Mouse (Mus musculus) cerebral cortex, adult 2 months (tissue): ENCODE measurements around the gene Hap1.

ENCODE experiments used
- WGBS: fragments of 180-500 bp; shearing (Covaris S2); methylation state at CpG from one replicate; pipeline ENCODE4 v1.1.7; 2018; 5-methylcytosine and 5-hydroxymethylcytosine counted together

Gene Hap1

DNA sequence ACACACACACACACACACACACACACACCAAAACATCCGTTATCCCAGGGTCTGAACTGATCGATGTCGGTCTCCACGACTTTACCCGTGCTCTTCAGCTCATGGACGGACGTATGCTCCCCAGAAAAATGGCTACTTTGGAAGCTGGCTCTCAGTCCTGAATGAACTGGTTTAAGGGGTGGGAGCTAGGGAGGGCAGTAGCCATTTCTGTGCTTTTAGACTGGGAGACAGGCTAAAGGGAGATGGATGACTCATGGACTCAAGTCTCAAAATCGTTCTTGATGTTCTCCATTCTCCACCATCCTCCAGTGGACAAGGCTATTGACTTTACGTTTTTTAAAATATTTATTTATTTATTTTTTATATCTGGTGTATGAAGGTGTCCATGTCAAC, 887 bp upstream of the Hap1 start:
- WGBS: 16% methylated on average over 9 of the region's 9 CpGs

DNA sequence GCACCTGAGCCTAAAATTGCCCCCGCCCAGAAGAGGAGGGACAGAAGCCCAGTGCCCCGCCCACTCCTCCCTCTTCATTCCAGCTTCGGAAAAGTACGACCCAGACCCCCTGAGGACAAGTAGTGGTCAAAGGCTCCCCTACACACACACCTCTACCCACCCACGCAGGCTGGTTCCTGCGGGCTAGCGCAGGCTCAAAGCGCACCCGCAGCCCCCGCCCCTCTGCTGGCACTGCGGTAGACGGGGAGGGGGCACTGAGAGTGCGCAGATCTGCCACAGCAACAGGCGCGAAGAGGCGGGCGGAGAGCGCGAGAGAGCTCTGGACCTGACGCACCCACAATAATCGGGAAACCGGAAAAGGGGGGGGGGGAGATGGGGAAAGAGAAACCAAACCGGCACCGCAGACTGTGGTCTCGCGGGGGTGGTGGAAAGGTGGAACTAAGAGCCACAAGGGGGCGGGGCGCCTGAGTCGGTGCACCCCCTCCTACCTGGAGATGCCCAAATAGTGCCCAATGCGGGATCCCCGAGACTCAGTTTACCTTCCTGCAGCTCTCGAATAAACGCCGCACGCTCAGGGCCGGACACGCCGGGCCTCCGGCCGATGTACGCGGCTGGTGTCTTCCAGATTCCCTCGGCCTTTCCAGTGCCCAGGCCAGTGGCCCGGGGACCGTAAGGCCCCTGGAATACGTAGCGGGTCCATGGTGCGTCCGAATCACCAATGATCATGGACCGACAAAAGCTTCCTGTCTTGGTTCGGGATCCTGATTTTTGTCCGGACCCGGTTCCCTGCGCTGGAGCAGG, 577 bp downstream of the Hap1 start:
- under 1% methylated on average over 54 of the region's 54 CpGs for WGBS

DNA sequence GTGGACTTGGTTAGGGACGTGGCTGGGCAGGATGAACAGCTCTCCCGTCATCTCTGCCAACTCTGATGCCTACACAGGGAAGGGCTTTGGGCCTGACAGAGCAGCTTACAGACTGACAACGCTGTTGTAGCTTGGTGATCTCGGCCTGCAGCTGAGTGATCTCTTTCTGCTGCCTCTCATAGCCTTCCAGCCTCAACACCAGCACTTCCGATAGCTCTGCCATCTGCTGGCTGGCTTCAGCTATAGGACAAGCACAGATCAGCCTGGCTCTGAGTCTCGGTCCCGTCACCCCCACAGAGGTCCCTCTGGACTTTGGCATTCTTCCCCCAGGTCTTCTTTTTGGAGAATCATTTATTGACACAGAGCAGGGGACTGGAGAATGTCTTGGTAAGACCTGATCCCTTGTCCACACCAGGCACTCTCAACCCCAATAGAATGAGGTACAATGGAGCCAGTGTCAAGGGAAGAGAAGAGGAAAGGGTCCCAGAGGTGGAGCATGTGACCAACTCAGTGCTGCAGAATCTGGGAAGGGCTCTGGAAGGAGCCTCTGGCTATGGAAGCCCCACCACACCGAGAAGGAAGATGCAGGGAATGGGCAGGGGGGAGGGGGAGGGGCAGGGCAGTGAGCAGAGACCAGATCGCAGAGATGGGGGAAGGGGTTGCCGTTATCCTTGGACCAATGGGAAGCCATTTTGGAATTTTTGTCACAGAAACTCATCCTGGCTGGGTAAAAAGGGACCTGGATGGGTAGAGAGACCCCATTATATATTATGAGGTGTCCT, 3.7 kb downstream of the Hap1 start:
- 24% methylated on average over 10 of the region's 10 CpGs for WGBS

DNA sequence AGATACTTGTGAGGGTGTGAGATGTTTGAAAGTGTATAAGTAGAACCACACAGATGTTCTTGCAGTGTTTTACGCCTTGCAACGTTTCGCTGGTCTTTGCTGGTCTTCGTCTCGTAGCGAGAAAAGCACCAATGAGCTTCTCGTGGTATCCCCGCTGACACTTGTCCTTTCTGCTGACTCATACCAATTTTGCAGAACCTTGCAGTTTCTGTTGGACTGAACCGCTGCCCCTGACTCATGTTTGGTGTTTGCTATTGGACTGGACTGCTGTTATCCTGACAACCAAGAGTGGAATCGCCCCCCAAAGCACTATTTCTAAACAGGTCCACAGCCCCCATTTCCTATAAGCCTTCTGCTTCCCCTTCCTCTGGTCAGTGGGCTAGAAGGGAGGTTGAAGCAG, 11.7 kb downstream of the Hap1 start:
- WGBS: 88% methylated on average over 10 of the region's 10 CpGs

DNA sequence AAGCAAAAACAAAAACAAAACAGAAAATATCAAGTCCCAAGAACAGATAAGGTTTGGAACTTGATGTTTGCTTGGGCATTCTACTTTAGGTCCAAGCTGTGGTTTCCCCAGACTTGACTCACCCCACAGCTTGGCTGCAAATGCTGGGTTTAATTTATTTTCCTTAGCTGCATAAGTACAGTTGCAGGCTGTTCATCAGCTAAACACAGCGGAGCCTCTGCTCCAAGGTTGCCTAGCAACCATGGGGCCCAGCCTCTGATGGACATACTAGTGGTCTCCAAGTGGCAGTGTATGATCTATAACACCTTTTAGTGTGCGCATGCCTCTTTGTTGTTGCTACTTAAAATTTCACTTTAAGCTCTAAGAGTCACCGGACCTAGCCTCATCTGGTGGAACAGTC, 20.2 kb downstream of the Hap1 start:
- 48% methylated on average over 3 of the region's 3 CpGs for WGBS

DNA sequence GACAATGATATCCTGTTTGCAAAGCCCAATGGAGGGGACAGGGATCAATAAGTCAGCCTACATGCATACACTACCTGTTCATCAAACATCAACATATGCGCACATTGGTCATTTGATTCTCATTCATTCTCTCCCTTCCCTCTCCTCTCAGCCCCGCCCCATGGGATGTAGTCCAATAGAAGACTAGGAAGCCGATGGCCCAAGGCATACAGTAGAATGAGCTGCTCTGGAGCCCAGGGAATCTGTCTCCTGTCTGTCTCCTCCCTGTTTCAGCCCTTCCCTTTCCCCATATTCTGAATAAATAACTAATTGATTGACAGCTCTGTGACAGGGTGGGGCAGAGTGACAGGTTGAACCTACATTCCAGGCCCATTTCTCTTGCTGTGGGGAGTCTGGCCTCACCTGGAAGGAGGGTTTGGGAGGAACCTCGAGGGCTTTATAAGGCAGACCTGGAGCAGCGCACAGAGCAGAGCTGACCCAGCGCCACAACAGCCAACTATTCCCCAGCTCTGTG, 21.9 kb downstream of the Hap1 start, which contains the start of gene Gast:
Gene Gast, plus strand, starts transcription at position 464 of the 514 bp plus-strand sequence.
- 79% methylated on average over 6 of the region's 6 CpGs for WGBS

DNA sequence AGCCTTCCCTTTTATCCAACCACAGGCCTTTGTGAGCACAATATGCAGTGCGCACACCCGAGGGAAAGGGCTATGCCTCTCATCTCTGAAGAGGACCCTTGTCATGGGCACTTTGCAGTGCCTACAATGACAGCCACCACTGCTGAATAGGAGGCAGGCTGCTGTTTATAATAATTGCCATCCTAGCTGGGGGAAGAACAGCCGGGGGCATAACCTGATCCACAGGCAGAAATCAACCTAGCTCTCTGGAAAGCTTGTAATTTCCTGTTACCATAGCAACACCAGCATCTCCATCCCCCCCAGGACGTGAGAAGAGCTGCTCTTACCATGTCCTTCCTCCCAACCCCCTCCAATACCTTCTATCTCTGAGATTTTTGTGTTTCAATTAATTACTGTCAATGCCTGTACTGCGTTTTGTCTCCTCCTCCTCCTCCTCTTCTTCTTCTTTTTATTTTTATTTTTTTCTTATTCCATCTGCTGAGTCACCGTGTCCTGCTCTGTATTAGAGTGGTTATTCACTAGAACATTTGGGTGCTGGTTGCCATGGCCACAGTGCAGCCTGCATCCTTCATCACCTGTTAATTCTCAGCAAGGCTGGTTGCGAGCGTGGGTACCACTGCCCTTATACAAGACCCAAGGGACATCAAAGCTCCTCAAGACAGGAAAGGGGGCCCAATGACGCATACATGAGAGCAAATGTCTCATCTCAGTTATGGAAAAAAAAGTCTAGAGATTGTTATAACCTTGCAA, 23.0 kb downstream of the Hap1 start:
- 34% methylated on average over 9 of the region's 9 CpGs for WGBS

DNA sequence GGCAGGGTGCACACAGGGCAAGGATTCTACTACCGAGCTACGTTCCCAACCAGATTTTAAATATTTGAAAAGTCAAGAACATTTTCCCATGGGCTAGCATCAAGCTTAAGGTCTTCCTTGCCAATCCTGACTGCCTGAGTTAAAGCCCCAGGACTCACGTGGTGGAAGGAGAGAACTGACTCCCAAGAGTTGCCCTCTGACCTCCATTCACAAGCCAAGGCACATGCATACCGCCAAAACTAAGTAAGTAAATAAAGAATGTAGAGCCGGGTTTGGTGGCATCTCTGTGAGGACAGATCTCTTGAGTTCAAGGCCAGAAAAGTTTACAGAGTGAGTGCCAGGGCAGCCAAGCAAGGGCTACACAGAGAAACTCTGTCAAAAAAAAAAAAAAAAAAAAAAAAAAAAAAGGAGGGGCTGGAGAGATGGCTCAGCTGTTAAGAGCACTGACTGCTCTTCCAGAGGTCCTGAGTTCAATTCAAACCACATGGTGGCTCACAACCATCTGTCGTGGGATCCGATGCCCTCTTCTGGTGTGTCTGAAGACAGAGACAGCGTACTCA, 25.0 kb downstream of the Hap1 start:
- 65% methylated on average over 8 of the region's 8 CpGs for WGBS

DNA sequence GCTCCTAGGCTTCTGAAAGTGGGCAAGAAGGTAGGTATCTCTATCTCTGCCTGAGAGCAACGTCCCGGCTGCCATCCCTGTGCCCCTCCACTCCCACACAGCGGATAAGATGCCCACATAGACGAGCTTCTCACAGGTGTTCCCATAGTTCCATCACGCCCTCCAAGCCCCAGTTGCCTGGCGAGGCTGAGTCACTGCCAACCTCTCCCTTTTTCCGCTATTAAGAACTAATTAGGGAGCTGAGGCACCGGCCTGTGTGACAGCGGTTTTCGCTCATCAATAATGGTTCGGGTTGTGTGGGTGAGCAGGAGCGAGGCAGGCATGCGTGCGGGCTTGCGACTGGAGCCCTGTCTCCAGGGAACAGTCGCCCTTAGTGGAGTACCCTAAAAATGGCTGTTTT, 25.7 kb downstream of the Hap1 start:
- WGBS: 34% methylated on average over 16 of the region's 16 CpGs

DNA sequence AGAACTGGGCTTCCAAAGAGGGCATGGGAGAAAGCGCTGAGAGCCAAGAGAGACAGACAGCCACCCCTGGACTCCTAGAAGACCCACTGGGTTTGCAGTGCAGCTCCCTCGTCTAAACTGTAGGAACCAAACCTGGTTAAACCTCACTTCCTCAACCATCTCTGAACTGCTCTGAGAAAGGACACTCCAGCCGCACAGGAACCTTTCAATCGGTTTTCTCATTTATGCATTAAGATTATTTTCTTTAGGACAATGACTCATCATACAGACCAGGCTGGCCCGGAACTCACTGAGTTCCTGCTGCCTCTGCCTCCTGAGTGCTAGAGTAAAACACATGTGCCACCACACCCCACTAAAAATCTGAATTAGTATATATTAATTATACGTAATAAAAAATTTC, 28.2 kb downstream of the Hap1 start:
- WGBS: 79% methylated on average over 6 of the region's 6 CpGs

DNA sequence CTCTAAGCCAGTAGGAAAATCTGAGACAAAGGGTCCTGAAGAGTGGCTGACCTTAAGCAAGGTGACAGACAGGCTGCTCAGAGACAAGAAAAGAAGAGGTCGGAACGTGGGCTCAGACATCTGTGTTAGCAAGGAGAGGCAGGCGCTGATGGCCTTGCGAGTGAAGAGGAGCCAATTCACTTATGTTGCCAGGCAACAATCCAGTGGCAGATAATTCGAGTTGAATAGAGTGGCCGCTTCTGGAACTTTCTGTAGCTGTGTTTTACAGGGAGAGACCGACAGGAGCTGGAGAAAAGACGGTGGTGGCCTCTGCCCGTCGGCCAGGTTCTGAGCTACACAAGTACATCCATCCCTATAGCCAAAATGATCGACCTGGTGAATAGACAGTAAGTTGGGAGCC, 28.6 kb downstream of the Hap1 start:
- 52% methylated on average over 11 of the region's 11 CpGs for WGBS

DNA sequence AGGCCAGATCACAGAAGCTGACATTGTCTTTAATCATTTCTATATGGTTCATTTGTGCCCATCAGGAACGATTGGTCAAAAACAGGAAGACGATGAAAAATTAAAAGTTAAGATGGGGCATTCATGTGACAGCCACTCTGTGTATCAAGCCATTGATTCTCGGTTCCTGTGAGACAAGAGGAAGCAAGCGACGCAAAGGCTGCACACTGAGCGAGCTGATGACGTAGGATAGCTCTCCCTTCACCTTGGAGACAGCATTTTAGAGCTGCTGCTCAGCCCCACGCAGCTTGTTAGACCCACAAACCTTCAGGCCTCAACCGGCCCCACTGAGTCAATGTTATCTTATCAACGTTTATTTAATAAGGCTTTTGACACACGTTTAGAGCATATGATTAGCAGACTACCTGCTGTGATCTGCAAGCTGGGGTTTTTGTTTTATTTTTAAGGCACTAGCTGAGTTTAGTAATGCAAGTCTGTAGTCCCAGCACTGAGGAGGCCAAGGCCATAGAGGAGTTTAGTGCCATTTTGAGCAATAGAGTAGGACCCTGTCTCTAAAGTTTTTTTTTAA, 30.8 kb downstream of the Hap1 start:
- 77% methylated on average over 11 of the region's 11 CpGs for WGBS

DNA sequence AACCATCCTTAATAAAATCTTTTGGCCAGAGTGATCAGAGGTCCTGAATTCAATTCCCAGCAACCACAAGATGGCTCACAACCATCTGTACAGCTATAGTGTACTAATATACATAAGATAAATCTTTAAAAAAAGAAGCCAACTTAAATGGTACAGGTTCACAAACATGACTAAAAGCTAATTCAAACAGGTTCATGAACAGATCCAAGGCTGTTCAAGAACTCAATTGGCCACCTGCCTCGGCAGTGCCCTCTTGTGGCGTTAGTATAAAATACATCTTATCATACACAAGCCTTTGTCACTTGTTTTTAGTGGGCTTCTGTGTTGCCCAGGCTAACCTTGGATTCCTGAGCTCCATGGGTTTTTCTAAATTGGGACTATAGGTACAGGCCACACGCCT, 32.4 kb downstream of the Hap1 start:
- 24% methylated on average over 3 of the region's 3 CpGs for WGBS

DNA sequence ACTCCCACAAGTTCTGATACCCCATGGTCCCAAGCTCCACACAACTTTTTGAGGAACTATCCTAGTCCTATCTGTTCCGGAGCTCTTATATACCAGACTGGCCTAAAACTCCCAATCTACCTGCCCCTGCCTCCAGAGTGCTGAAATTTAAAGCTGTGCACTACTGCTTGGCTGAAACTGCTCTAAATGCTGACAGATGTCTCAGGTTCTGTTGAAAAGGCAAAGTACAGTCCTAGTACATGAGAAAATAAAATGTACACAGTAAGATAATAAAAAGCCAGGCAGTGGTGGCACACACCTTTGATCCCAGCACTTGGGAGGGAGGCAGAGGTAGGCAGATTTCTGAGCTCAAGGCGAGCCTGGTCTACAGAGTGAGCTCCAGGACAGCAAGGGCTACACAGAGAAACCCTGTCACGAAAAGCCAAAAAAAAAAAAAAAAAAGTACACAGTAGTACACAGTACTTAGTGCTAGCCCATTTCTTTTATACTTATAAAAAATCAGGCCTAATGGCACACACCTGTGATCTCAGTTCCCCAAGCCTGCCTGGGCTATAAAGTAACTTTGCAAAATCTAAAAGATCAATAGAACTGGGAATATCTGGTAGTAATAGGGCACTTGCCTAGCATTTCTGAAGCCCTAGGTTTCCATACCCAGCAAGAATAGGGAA, 33.2 kb downstream of the Hap1 start:
- 61% methylated on average over 3 of the region's 3 CpGs for WGBS

DNA sequence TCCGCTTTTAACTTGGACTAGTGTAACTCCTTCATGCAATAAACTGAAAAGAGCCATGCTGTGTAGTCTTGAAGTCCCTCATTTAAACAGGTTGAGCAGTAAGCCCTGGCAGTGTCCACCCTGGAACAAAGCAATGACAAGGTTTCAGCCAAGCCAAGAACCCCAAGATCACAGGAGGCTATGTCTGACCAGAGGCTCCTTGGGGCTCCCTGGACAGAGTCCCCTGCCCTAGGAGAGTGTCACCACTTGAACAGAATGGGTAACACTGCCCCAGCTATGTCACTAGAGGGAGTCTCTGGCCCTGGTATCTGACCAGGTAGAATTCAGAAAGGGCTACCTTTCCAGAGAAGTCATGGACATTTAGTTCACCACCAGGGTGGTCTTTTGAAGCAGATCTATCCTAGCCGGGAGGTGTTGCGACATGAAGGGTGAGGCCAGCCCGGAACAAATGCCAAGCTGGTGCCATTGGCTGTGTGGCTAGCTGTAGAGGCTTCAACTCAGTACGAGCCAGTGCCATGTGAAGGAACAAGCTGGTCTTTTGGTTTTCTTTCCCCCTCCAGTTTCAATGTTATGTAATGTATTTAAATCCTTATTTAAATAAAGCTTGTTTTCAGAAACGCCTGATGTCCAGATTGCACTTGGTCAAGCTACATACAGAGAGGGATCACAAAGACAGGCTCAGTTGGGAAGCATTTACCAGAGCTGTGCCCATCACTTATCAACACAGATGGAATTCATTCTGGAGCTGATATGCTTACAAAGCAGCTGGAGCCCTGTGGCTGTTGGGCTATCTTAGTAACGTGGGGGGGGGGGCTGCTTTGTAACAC, 34.2 kb downstream of the Hap1 start:
- WGBS: 44% methylated on average over 7 of the region's 7 CpGs

DNA sequence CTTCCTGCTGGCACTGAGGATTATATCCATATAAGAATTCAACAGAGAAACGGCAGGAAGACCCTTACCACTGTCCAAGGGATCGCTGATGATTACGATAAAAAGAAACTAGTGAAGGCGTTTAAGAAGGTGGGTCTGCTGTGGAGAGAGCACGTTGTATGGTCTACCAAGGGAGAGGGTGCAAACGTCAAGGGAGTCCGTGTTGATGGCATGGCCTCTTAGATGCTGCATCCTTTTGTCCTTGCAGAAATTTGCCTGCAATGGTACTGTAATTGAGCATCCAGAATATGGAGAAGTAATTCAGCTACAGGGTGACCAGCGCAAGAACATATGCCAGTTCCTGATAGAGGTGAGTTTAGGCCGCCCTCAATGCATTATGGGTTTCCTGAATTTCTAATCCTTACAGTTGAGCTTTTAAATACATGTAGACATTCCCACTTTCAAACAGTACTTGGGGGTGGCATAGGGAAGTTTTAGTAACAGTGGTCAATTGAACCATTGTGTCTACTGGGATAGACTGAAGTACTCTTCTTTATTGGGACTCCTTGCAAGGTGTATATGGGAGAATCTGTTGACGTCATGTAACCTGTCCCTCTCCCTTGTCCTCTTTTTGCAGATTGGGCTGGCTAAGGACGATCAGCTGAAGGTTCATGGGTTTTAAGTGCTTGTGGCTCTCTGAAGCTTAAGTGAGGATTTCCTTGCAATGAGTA, 35.1 kb downstream of the Hap1 start:
- 10% methylated on average over 11 of the region's 11 CpGs for WGBS

DNA sequence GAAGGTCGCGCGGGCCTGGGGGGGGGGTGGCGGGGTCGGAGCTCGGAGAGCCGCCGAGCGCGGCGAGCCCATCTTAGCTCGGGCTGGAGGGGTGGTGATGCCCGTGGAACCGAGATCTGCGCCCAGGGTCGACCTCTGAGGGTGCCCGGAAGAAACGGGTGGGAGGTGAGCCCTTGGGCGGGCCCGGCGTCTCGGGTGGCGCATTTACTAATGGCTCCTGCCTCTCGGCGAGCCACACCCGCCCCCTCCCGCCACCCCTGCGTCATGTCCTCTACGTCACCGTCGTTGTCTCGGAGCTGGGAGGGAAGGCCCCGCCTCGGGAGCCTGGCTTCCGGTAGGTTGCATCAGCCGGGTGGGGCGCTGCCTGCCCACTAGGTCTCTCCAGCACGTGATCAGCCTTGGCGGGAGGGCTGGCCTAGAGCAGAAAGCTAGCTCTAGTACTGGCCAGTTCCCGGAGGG, 35.7 kb downstream of the Hap1 start:
- WGBS: 0% methylated on average over 40 of the region's 40 CpGs

DNA sequence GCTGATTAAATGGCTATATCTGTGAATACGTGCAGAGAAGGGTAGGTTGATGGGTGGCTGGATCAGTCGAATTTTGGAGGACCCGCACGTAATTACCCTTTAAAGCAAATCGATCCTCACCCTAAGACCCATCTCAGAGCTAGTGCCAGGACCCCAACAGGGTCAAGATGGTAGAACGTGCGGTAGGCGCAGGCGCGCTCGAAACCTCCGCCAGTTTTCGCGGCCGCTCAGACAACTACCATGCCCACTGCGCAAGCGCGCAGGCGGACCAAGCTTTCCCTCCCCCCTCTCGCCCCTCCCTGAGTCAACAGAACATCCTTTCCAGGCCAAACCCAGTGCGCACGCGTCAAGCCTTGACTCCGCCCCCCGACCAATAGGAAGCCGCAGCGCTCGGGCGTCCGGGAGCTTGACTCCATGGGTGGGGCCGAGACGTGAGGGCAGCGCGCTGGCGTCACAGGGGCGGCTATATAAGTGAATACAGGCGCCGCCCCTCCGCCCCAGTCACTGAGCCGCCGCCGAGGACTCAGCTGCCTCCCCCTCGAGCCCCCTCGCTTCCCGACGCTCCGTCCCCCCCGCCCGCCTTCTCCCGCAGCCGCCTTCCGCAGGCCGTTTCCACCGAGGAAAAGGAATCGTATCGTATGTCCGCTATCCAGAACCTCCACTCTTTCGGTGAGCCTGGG, 36.3 kb downstream of the Hap1 start, which contains the start of gene Eif1:
Gene Eif1, plus strand, starts transcription at position 394 of the 680 bp plus-strand sequence.
- under 1% methylated on average over 58 of the region's 58 CpGs for WGBS
